Mouse (Mus musculus): ENCODE data around the gene 2900011O08Rik. TPM values are rescaled to one million over a fixed set of nuclear protein-coding genes. Genes with fewer than 3 reads are reported as not detected.

Gene 2900011O08Rik
- polyA plus RNA-seq, 1 experiment from 2014 or later, result 2.1 TPM

DNA sequence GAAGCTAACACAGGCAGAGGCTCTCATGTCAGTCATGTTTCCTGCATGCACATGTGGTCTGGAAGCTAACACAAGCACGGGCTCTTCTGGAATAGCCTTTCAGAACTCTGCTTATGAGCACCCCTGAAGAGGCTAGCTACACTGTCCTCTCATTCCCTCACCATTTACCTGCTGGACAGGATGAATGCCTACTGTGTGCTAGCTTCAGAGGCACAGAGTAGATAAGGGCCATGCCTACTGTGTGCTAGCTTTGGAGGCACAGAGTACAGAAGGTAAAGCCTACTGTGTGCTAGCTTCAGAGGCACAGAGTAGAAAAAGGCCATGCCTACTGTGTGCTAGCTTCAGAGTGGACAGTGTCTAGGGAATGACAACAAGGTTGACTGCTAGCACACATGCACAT is 8.1 kb downstream of the 2900011O08Rik start:
- H3K27me3 ChIP-seq (replicated peaks; ENCODE audit: control insufficient read depth, insufficient read depth, low read length), result no peaks in the 10 kb centered on the region
- H3K36me3 ChIP-seq (ENCODE audit: control insufficient read depth, insufficient read depth, low read length), result no peaks in the 10 kb centered on the region
- H3K4me1 ChIP-seq (ENCODE audit: control insufficient read depth, insufficient read depth, low read length), result no peaks in the 10 kb centered on the region
- H3K27ac ChIP-seq (ENCODE audit: low read length), result no peak overlapping the region
- ATAC-seq, result no peak
- no peak overlapping the region for H3K9ac ChIP-seq (ENCODE audit: low read depth, low read length)
- H3K4me3 ChIP-seq (ENCODE audit: low read length), result no peak overlapping the region
- H3K9me3 ChIP-seq (ENCODE audit: control insufficient read depth, low read length), result no peaks in the 10 kb centered on the region
- H3K4me2 ChIP-seq (ENCODE audit: low read depth, low read length), result no peak overlapping the region
- WGBS, result 72% methylated on average over 1 of the region's 1 CpGs

DNA sequence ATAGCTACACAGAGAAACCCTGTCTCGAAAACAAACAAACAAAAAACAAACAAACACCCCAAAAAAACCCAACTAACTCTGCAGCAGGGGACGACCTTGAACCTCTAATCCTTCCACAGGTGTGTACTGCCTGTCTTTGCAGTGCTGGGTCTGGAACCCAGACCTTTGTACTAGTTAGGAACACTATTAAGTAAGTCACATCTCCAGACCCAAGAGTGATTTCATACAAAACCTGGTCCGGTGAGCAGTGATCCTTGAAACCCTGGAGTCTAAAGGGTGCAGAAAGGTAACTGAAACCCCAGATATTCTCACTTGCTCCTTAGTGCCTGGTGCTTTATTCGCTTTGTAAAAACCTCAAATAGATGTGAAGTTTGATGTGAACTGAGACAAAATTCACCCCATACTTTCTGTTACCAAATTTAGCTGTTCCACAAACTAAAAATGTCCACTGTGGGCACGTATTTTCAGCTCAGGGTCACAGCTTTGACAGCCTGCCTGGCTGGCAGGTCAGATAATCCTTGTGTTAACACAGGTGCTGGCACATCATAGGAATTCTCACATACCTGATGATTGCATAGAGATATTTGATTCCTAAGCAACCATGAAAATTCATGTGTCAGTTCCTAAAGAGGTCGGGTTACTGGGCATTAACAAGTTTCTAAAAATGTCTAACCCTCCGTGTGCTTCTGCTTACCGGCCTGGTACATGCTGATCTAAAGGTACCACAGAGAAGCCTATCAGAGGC is 17.2 kb downstream of the 2900011O08Rik start:
- no peak overlapping the region for H3K27ac ChIP-seq (ENCODE audit: low read length)
- no peak overlapping the region for H3K4me3 ChIP-seq (ENCODE audit: low read length)
- no peaks in the 10 kb centered on the region for H3K36me3 ChIP-seq (ENCODE audit: control insufficient read depth, insufficient read depth, low read length)
- 52% methylated on average over 8 of the region's 8 CpGs for WGBS
- H3K9me3 ChIP-seq (ENCODE audit: control insufficient read depth, low read length), result no peaks in the 10 kb centered on the region
- ATAC-seq, result peak; percentile 63
- H3K9ac ChIP-seq (ENCODE audit: low read depth, low read length), result no peak overlapping the region
- H3K27me3 ChIP-seq (replicated peaks; ENCODE audit: control insufficient read depth, insufficient read depth, low read length), result no peaks in the 10 kb centered on the region
- no peak overlapping the region for H3K4me2 ChIP-seq (ENCODE audit: low read depth, low read length)
- H3K4me1 ChIP-seq (ENCODE audit: control insufficient read depth, insufficient read depth, low read length), result no peaks in the 10 kb centered on the region; the same call in 1 of the 2 replicates

DNA sequence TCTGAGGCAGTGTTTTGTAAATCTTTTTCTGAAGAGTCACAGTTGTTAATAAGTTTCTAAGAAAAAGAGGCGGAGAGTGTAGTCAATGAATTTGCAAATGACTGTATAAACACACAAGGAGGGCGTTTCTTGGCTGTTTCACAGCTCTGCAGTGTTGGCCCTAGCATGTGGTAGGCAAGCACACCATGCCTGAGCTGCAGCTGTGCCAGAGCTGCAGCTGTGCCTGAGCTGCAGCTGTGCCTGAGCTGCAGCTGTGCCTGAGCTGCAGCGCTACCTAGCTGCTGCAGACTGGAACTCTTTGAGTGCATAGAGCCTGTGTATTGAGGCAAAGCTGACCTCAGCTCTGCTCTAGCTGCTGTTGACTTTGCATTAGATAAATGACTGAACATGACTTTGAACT is 17.8 kb downstream of the 2900011O08Rik start:
- no peak overlapping the region for H3K9ac ChIP-seq (ENCODE audit: low read depth, low read length)
- ATAC-seq, result peak; percentile 91
- no peaks in the 10 kb centered on the region for H3K36me3 ChIP-seq (ENCODE audit: control insufficient read depth, insufficient read depth, low read length)
- no peaks in the 10 kb centered on the region; the same call in 1 of the 2 replicates for H3K4me1 ChIP-seq (ENCODE audit: control insufficient read depth, insufficient read depth, low read length)
- H3K27me3 ChIP-seq (replicated peaks; ENCODE audit: control insufficient read depth, insufficient read depth, low read length), result no peaks in the 10 kb centered on the region
- no peak overlapping the region for H3K4me3 ChIP-seq (ENCODE audit: low read length)
- WGBS, result 17% methylated on average over 3 of the region's 3 CpGs
- no peak overlapping the region for H3K4me2 ChIP-seq (ENCODE audit: low read depth, low read length)
- no peak overlapping the region for H3K27ac ChIP-seq (ENCODE audit: low read length)
- H3K9me3 ChIP-seq (ENCODE audit: control insufficient read depth, low read length), result no peaks in the 10 kb centered on the region

DNA sequence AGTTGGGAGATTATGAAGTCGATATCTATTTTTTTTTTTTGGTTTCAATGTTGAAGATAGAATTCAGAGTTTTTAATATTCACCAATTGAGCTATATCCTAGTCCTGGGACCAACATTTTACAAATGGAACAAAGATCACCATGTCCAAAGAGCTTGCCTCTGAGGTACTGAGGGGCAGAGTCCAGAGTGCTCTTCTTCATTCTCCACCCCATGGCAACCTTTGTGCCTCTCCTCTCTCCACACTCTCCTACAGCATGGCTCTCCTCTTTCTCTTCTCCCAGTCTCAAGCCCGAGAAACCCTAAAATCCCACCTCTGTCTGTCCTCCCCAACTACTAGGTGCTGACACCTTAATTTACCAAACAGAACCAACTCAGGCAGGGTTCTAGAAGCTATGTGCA is 18.3 kb downstream of the 2900011O08Rik start:
- 79% methylated on average over 2 of the region's 2 CpGs for WGBS
- no peaks in the 10 kb centered on the region; the same call in 1 of the 2 replicates for H3K4me1 ChIP-seq (ENCODE audit: control insufficient read depth, insufficient read depth, low read length)
- H3K27me3 ChIP-seq (replicated peaks; ENCODE audit: control insufficient read depth, insufficient read depth, low read length), result no peaks in the 10 kb centered on the region
- no peaks in the 10 kb centered on the region for H3K9me3 ChIP-seq (ENCODE audit: control insufficient read depth, low read length)
- H3K4me2 ChIP-seq (ENCODE audit: low read depth, low read length), result no peak overlapping the region
- H3K27ac ChIP-seq (ENCODE audit: low read length), result no peak overlapping the region
- no peak overlapping the region for H3K9ac ChIP-seq (ENCODE audit: low read depth, low read length)
- ATAC-seq, result peak; percentile 74
- H3K4me3 ChIP-seq (ENCODE audit: low read length), result no peak overlapping the region
- no peaks in the 10 kb centered on the region for H3K36me3 ChIP-seq (ENCODE audit: control insufficient read depth, insufficient read depth, low read length)

DNA sequence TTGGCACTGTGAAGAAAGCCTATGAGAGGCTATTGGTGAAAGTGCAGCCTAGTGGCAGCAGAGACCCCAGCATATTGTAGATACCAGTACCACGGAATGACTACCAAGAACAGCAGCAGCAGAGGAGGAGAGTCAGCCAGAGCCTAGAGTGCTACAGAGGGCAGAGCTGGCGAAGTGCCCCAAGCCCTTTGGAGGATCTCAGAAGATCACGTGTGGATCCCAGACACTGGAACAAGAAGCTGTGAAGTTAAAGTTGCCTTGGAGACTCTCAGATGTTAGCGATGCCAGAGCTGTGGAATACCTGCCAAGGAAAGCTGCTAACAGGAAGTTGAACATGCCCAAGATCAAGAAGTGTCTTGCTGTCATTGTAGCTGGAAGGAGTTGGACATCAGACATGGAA is 18.9 kb downstream of the 2900011O08Rik start:
- no peak overlapping the region for H3K4me2 ChIP-seq (ENCODE audit: low read depth, low read length)
- H3K9ac ChIP-seq (ENCODE audit: low read depth, low read length), result no peak overlapping the region
- 78% methylated on average over 4 of the region's 4 CpGs for WGBS
- H3K9me3 ChIP-seq (ENCODE audit: control insufficient read depth, low read length), result no peaks in the 10 kb centered on the region
- H3K4me3 ChIP-seq (ENCODE audit: low read length), result no peak overlapping the region
- H3K27ac ChIP-seq (ENCODE audit: low read length), result no peak overlapping the region
- no peaks in the 10 kb centered on the region; the same call in 1 of the 2 replicates for H3K4me1 ChIP-seq (ENCODE audit: control insufficient read depth, insufficient read depth, low read length)
- no peaks in the 10 kb centered on the region for H3K27me3 ChIP-seq (replicated peaks; ENCODE audit: control insufficient read depth, insufficient read depth, low read length)
- no peak for ATAC-seq
- H3K36me3 ChIP-seq (ENCODE audit: control insufficient read depth, insufficient read depth, low read length), result no peaks in the 10 kb centered on the region

DNA sequence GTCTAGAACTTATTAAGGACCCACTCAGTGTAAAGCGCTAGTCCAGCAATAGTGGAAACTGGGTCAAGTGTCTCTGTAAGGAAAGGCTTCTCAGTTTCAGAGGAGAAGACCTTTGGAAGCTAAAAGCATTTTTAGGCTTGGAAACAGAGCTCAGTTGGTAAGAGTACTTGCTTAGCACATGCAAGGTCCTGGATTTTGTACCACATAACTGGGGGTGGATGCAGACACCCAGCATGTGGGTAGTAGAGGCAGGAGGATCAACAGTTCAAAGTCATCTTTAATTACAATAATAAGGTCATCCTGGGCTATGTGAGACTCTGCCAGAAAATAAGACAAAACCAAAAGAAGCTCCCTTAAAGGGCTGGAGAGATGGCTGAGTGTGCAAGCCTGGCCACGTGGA is 21.7 kb downstream of the 2900011O08Rik start:
- 65% methylated on average over 2 of the region's 2 CpGs for WGBS
- Histone ChIP-seq H3K4me3 (ENCODE audit: low read length) (no peak overlapping the region), H3K27ac (ENCODE audit: low read length) (no peak overlapping the region), H3K36me3 (ENCODE audit: control insufficient read depth, insufficient read depth, low read length) (no peaks in the 10 kb centered on the region), H3K27me3 (replicated peaks; ENCODE audit: control insufficient read depth, insufficient read depth, low read length) (no peaks in the 10 kb centered on the region), H3K4me1 (ENCODE audit: control insufficient read depth, insufficient read depth, low read length) (no peaks in the 10 kb centered on the region; the same call in 1 of the 2 replicates), H3K4me2 (ENCODE audit: low read depth, low read length) (no peak overlapping the region), H3K9me3 (ENCODE audit: control insufficient read depth, low read length) (no peaks in the 10 kb centered on the region), H3K9ac (ENCODE audit: low read depth, low read length) (no peak overlapping the region)
- ATAC-seq, result no peak

DNA sequence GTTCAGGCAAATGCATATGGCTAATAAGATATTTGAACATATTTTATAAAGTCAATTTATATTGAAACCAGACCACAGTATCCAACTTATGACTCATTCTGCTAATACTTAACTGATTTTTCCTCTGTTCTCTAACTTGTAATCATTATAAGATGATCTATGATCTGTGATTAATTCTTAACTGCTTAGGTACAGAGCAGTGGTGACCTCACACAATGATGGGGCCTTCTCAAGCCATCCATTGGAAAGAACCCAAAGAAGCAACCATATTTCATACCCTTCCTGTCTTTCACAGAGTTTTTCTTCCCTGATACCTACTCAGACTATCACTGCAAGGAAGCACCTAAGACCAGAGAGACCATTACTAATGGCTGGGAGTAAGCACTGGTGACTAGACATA is 22.3 kb downstream of the 2900011O08Rik start:
- Histone ChIP-seq H3K27me3 (replicated peaks; ENCODE audit: control insufficient read depth, insufficient read depth, low read length) (no peaks in the 10 kb centered on the region), H3K4me3 (ENCODE audit: low read length) (no peak overlapping the region), H3K4me2 (ENCODE audit: low read depth, low read length) (no peak overlapping the region), H3K4me1 (ENCODE audit: control insufficient read depth, insufficient read depth, low read length) (no peaks in the 10 kb centered on the region; the same call in 1 of the 2 replicates), H3K9me3 (ENCODE audit: control insufficient read depth, low read length) (no peaks in the 10 kb centered on the region), H3K36me3 (ENCODE audit: control insufficient read depth, insufficient read depth, low read length) (no peaks in the 10 kb centered on the region), H3K9ac (ENCODE audit: low read depth, low read length) (no peak overlapping the region), H3K27ac (ENCODE audit: low read length) (no peak overlapping the region)
- ATAC-seq, result no peak

DNA sequence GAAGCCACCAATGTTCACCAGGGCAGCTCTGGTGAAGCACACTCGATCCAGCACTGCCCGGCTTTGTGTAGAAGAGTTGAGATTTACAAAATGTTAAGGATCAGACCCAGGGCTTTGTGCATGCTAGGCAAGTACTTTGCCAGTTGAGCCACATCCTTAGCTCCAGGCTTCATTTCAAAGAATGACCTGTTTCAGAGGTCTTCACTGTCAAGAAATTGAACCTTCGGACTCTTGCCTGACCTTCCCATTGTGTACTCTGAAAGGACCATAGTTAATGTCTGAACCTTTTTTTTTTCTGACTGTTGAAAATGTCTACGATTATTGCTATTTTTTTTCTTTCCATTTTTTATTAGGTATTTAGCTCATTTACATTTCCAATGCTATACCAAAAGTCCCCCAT is 23.6 kb downstream of the 2900011O08Rik start:
- 87% methylated on average over 4 of the region's 4 CpGs for WGBS

DNA sequence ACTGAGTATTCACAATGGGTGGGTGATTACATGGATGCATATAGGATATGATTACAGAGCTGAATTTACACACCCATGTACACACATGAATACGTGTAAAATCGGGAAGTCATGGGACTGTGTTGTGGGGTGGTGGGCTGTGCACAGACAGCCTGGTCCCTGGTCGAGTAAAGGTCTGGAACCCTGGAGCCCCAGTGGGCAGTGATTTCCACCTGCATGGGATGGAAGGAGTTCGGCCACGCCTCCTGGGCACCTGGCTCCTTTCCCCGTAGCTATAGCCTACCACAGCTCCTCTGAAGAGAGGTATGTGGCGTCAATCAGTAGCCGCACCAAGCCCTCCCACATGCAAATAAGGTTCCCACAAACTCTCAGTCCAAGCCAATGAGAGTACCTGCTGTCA is 30.9 kb downstream of the 2900011O08Rik start:
- Histone ChIP-seq H3K4me1 (ENCODE audit: control insufficient read depth, insufficient read depth, low read length) (no peaks in the 10 kb centered on the region), H3K9me3 (ENCODE audit: control insufficient read depth, low read length) (no peaks in the 10 kb centered on the region), H3K4me2 (ENCODE audit: low read depth, low read length) (no peak overlapping the region), H3K27me3 (replicated peaks; ENCODE audit: control insufficient read depth, insufficient read depth, low read length) (no peaks in the 10 kb centered on the region), H3K4me3 (ENCODE audit: low read length) (no peak overlapping the region), H3K27ac (ENCODE audit: low read length) (no peak overlapping the region), H3K36me3 (ENCODE audit: control insufficient read depth, insufficient read depth, low read length) (no peaks in the 10 kb centered on the region), H3K9ac (ENCODE audit: low read depth, low read length) (no peak overlapping the region)
- ATAC-seq, result no peak
- WGBS, result 83% methylated on average over 8 of the region's 8 CpGs

More for the DNA sequence above, 23.6 kb downstream of the 2900011O08Rik start:
- H3K4me2 ChIP-seq (ENCODE audit: low read depth, low read length), result no peak overlapping the region
- no peak for ATAC-seq
- no peaks in the 10 kb centered on the region for H3K27me3 ChIP-seq (replicated peaks; ENCODE audit: control insufficient read depth, insufficient read depth, low read length)
- H3K9me3 ChIP-seq (ENCODE audit: control insufficient read depth, low read length), result no peaks in the 10 kb centered on the region
- H3K4me3 ChIP-seq (ENCODE audit: low read length), result no peak overlapping the region
- H3K9ac ChIP-seq (ENCODE audit: low read depth, low read length), result no peak overlapping the region
- no peaks in the 10 kb centered on the region for H3K36me3 ChIP-seq (ENCODE audit: control insufficient read depth, insufficient read depth, low read length)
- no peak overlapping the region for H3K27ac ChIP-seq (ENCODE audit: low read length)
- no peaks in the 10 kb centered on the region for H3K4me1 ChIP-seq (ENCODE audit: control insufficient read depth, insufficient read depth, low read length)

All from intestine, embryonic 16.5 days (tissue).